Mouse (Mus musculus): ENCODE data around the gene Ddx46. TPM values are rescaled to one million over a fixed set of nuclear protein-coding genes. Genes with fewer than 3 reads are reported as not detected.

The Ddx46 gene
- 38.8 and 39.9 TPM in 2 replicates for polyA plus RNA-seq (2015; fragmentation: Nextera tagmentation; extraction: Ambion mirVana)

DNA sequence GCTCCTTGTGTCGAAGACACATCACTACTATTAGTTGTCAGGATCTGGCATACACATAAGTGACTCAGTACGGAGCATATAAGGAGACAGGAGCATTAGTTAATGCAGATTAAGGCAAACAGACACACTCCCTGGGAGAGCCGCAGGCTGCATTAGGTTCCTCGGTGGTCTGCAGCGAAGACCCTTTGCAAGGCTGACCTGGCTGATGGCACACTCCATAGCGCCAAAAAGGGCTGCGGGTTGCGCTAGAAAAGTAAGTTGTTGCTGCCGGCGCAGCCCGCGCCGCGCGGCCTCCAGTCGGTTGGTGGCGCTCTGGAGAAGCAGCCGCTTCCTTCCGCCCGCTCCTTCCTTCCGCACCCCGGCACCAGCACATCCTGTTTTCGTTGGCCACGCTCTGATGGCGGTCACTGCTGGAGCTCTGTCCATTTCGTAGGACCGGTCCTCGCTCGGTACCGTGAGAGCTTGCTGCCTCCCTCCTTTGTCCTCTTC is at the start of gene Ddx46:
Gene Ddx46 (plus strand): TSS at position 389 of the 489 bp plus-strand sequence.
- Histone ChIP-seq H3K9me3 (no peaks in the 10 kb centered on the region), H3K4me1 (peaks cover 17% of the 10 kb centered on the region), H3K27ac (peak within 1 kb of the TSS; percentile 10; the same call in 1 of the 2 replicates), H3K4me2 (replicated peaks) (peak within 1 kb of the TSS; percentile 89), H3K4me3 (peak within 1 kb of the TSS; percentile 99), H3K36me3 (peaks cover 55% of the 10 kb centered on the region), H3K27me3 (no peaks in the 10 kb centered on the region), H3K9ac (peak within 1 kb of the TSS; percentile 94)
- peak; percentile 90 for ATAC-seq (ENCODE audit: low FRiP score, low read depth)
- 6% methylated on average over 30 of the region's 30 CpGs for WGBS

DNA sequence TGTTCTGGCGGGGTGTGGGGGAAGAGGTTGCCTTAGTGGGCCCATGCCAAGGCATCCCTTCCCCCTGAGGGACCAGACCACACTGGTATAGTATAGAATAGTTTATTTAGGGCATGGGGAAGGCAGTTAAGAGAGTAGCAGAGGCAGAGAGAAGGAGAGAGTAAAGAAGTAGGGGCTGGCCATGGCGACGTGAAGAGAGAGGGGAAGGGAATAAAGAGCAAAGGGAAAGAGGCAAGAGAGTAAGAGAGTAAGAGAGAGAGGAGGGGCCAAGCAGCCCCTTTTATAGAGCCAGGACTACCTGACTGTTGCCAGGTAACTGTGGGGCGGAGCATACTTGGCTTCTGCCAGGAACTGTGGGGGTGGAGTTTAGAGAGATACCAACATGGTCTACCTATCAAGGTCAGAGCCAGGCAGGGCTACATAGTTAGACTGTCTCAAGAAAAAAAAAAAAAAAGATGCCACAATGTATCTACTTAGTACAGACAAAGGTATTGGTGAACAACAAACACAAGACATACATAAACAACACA is 42.8 kb upstream of the Ddx46 start:
- 71% methylated on average over 4 of the region's 4 CpGs for WGBS
- H3K27ac ChIP-seq = no peak overlapping the region
- H3K4me3 ChIP-seq = no peak overlapping the region
- no peaks in the 10 kb centered on the region for H3K9me3 ChIP-seq
- H3K27me3 ChIP-seq = no peaks in the 10 kb centered on the region
- no peak overlapping the region for H3K9ac ChIP-seq
- peak; percentile 21; the same call in 1 of the 2 replicates for ATAC-seq (ENCODE audit: low FRiP score, low read depth)
- H3K36me3 ChIP-seq = peaks cover 28% of the 10 kb centered on the region
- H3K4me2 ChIP-seq (replicated peaks) = no peak overlapping the region
- H3K4me1 ChIP-seq = peaks cover 11% of the 10 kb centered on the region

DNA sequence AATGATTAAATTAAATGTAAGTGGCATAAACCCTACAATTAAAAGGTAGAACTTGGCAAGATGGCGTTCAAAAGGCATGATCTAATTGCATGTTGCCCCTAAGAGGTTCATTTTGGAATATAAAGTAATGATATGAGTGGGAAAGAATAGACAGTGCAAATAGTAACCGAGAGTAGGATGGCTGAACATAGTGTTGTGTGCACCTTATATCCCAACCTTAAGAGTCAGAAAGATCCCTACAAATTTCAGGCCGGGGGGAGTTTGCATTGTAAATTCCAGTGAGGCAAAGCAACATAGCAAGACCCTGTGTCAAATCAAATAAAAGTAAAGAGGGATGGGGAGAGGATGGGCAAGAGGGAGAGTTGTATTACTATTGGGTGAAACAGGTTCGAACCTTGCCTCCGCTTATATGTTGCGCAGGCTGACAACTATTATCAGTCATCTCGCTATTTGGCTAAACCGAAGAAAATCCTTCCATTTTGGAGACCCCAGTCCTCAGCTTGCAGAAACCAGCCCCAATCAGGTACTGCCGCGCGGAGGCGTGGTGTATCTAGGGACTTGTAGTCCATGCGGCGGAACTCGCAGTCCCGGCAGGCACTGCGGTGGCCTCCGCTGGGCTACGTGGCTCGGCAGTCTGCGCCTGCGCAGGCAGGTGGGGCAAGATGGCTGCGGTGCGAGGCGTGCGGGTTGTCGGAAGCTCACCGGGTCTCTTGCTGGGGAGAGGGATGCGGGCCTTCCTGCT is 42.1 kb upstream of the Ddx46 start:
- peak overlapping the region; percentile 74 for H3K4me2 ChIP-seq (replicated peaks)
- peak; percentile 99 for ATAC-seq (ENCODE audit: low FRiP score, low read depth)
- peak overlapping the region; percentile 92 for H3K9ac ChIP-seq
- H3K27ac ChIP-seq = peak overlapping the region; percentile 58; the same call in 1 of the 2 replicates
- 6% methylated on average over 29 of the region's 29 CpGs for WGBS
- H3K4me1 ChIP-seq = peaks cover 11% of the 10 kb centered on the region
- peak overlapping the region; percentile 83 for H3K4me3 ChIP-seq
- peaks cover 35% of the 10 kb centered on the region for H3K36me3 ChIP-seq
- H3K9me3 ChIP-seq = no peaks in the 10 kb centered on the region
- no peaks in the 10 kb centered on the region for H3K27me3 ChIP-seq

DNA sequence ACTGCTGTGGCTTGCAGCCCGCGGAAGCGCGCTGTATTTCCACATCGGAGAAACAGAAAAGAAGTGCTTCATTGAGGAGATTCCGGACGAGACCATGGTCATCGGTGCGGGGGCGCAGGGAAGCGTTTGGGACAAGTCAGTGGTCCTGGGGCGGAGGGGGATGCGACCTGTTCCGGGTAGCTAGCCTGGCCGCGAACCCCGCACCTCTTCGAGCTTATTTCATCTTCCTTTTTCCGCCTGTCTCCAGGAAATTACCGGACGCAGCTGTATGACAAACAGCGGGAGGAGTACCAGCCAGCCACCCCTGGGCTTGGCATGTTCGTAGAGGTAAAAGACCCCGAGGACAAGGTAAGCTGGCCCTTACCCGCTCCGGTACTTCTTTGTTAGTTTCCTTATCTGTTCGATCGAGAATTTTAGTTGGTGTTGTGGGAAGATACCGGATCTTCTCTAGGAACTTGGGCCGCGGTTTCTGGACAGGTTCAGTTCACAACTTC is 41.5 kb upstream of the Ddx46 start:
- peak overlapping the region; percentile 83 for H3K4me3 ChIP-seq
- H3K4me2 ChIP-seq (replicated peaks) = peak overlapping the region; percentile 74
- H3K4me1 ChIP-seq = peaks cover 11% of the 10 kb centered on the region
- WGBS = under 1% methylated on average over 31 of the region's 31 CpGs
- peak overlapping the region; percentile 92 for H3K9ac ChIP-seq
- no peaks in the 10 kb centered on the region for H3K27me3 ChIP-seq
- peaks cover 41% of the 10 kb centered on the region for H3K36me3 ChIP-seq
- peak; percentile 41 for ATAC-seq (ENCODE audit: low FRiP score, low read depth)
- H3K27ac ChIP-seq = peak overlapping the region; percentile 58; the same call in 1 of the 2 replicates
- H3K9me3 ChIP-seq = no peaks in the 10 kb centered on the region

DNA sequence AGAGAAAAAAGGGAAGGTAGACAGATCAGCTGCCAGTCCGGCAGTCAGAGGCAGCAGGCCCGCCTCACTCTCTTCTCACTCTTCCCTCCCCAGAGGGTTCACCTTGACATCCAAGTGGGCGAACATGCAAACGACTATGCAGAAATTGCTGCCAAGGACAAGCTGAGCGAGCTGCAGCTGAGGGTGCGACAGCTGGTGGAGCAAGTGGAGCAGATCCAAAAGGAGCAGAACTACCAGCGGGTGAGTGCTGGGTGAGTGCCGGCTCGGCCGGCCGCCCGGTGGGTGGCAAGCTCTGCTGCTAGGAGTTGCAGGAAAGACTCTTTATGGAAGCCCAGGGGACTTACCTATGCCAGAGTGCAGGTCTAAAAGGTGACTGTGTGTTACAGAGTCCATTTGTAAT is 39.5 kb upstream of the Ddx46 start:
- 93% methylated on average over 12 of the region's 12 CpGs for WGBS
- H3K4me1 ChIP-seq = peaks cover 16% of the 10 kb centered on the region
- H3K27me3 ChIP-seq = no peaks in the 10 kb centered on the region
- no peak overlapping the region for H3K27ac ChIP-seq
- no peak overlapping the region for H3K4me3 ChIP-seq
- H3K36me3 ChIP-seq = peaks cover 43% of the 10 kb centered on the region
- H3K9ac ChIP-seq = no peak overlapping the region
- ATAC-seq (ENCODE audit: low FRiP score, low read depth) = no peak
- H3K9me3 ChIP-seq = no peaks in the 10 kb centered on the region
- no peak overlapping the region for H3K4me2 ChIP-seq (replicated peaks)

DNA sequence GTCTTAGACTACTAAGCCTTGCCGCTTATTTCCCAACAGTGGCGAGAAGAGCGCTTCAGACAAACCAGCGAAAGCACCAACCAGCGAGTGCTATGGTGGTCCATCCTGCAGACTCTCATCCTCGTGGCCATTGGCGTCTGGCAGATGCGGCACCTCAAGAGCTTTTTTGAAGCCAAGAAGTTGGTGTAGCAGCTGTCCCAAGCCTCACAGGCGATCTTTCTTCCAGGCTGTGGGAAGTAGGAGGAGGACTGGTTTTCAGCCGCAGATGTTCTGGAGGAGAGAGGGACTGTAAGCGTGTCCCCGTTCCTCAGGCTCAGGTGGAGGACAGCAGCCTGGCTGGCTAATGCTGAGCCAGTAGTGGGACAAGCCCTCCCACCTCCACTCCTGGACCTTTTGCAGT is 38.0 kb upstream of the Ddx46 start:
- Histone ChIP-seq H3K27me3 (no peaks in the 10 kb centered on the region), H3K27ac (no peak overlapping the region), H3K36me3 (peaks cover 43% of the 10 kb centered on the region), H3K9me3 (no peaks in the 10 kb centered on the region), H3K4me3 (no peak overlapping the region), H3K9ac (no peak overlapping the region), H3K4me1 (peaks cover 27% of the 10 kb centered on the region), H3K4me2 (replicated peaks) (no peak overlapping the region)
- ATAC-seq (ENCODE audit: low FRiP score, low read depth) = no peak
- WGBS = 96% methylated on average over 12 of the region's 12 CpGs

DNA sequence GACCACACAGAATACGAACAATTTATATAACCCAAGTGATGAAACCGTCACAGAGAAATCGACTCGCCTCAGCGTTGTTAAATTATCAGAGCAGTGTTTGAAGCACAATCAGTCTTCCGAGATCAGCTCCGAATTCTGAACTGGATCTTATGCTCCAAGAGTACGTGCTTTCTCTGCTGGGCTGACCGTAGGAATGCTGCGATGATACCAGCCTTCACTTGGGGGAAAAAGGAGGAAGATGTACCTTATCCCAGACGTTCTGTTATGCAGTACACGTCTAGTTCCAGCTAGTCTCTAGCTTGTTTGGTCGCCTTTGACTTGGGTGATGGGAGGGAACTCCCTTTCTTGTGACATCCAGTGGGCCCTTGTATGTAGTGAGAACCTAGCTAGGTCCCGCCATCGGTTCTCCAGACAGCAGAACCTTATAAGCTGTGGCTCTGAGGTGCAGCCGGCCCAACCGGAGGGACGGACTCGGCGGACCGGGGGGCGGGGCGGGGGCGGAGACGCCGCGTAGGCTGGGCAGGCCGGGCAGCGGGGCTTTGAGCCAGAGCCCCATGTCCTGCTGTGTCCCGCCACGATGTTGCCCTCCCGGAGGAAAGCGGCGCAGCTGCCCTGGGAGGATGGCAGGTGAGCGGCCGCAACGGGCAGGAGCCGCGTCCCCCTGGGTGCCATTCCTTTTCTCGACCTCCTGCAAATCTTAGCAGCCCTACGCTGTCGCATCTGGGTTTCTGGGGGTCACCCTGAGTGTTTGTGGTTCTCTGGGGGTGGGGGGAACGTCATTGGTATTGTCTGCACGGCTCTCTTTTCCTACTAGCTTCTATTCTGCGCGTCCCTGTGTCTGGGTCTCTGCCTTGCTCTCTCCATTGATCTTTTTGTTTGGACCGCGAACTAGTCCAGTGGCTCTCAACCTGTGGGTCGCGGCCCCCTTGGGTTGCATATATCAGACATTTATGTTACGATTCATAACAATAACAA is 35.0 kb upstream of the Ddx46 start, which contains the start of gene B4galt7:
Gene B4galt7 (plus strand): TSS at position 331 of the 975 bp plus-strand sequence.
- WGBS = 8% methylated on average over 51 of the region's 51 CpGs
- peak within 1 kb of the TSS; percentile 23; the same call in 1 of the 2 replicates for H3K27ac ChIP-seq
- peaks cover 16% of the 10 kb centered on the region for H3K4me1 ChIP-seq
- peak within 1 kb of the TSS; percentile 91 for H3K9ac ChIP-seq
- H3K4me2 ChIP-seq (replicated peaks) = peak within 1 kb of the TSS; percentile 83
- H3K36me3 ChIP-seq = peaks cover 53% of the 10 kb centered on the region
- no peaks in the 10 kb centered on the region for H3K27me3 ChIP-seq
- H3K4me3 ChIP-seq = peak within 1 kb of the TSS; percentile 85
- H3K9me3 ChIP-seq = no peaks in the 10 kb centered on the region
- peak; percentile 91 for ATAC-seq (ENCODE audit: low FRiP score, low read depth)

DNA sequence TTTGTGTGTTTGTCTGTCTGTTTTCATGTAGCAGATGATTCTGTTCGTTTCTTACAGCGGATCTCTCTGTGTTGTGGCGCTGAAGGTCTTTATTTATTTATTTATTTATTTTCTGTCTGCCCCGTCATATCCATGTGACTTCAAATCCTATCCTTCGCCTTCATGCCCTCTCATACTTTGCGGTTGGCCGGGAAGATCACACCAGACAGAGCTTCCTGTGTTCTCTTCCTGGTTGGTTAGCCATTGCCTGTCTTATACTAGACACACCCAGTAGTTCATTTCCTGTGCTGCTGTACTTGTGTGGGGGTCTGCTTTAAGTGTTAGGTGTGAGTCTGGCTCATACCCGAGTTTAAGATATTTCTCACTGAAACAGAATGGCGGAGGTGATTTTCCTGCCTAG is 34.2 kb upstream of the Ddx46 start:
- peak overlapping the region; percentile 91 for H3K9ac ChIP-seq
- peaks cover 50% of the 10 kb centered on the region for H3K36me3 ChIP-seq
- WGBS = 20% methylated on average over 9 of the region's 9 CpGs
- no peaks in the 10 kb centered on the region for H3K27me3 ChIP-seq
- no peak for ATAC-seq (ENCODE audit: low FRiP score, low read depth)
- peaks cover 16% of the 10 kb centered on the region for H3K4me1 ChIP-seq
- no peaks in the 10 kb centered on the region for H3K9me3 ChIP-seq
- H3K4me2 ChIP-seq (replicated peaks) = peak overlapping the region; percentile 83
- H3K27ac ChIP-seq = no peak overlapping the region
- H3K4me3 ChIP-seq = peak overlapping the region; percentile 85

DNA sequence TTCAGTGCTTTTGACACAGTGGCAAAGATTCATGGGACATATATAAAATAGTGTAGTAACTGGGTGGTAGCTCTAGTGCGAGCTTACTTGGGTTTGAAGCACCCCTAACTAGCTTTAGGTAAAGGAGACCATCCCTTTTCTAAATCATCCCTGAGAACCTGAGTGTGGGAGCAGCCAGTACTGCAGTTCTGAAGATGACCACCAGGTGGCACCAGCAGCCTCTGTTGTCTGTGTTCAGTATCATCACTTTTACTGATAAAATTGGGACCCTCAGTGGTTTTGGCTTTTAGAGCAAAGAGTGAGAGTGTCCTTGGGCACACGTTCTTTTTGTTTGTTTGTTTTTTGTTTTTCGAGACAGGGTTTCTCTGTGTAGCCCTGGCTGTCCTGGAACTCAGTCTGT is 33.2 kb upstream of the Ddx46 start:
- H3K9ac ChIP-seq = no peak overlapping the region
- H3K4me2 ChIP-seq (replicated peaks) = no peak overlapping the region
- ATAC-seq (ENCODE audit: low FRiP score, low read depth) = no peak
- no peaks in the 10 kb centered on the region for H3K27me3 ChIP-seq
- H3K9me3 ChIP-seq = no peaks in the 10 kb centered on the region
- H3K4me3 ChIP-seq = no peak overlapping the region
- H3K4me1 ChIP-seq = peaks cover 16% of the 10 kb centered on the region
- no peak overlapping the region for H3K27ac ChIP-seq
- WGBS = 10% methylated on average over 3 of the region's 3 CpGs
- H3K36me3 ChIP-seq = peaks cover 46% of the 10 kb centered on the region

DNA sequence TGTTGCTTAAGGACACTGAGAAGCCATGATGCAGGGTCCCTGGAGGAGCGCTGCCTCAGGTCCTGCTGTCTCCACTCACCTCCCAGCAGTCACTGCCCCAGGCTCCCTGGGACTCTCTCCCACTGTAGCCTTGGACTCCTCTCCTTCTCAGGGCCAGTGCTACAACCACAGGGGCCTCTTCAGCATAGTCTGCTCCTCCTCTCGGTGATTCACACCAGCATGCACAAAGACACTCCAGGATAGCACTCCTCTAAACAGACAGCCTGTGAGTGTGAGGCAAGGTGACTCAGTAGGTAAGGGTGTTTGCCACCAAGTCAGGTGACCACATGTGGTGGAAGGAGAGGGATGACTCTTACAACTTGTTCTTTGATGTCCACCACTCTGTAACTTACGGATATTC is 30.2 kb upstream of the Ddx46 start:
- Histone ChIP-seq H3K36me3 (peaks cover 57% of the 10 kb centered on the region), H3K4me3 (no peak overlapping the region), H3K4me1 (peaks cover 11% of the 10 kb centered on the region), H3K4me2 (replicated peaks) (no peak overlapping the region), H3K27me3 (no peaks in the 10 kb centered on the region), H3K27ac (no peak overlapping the region), H3K9me3 (no peaks in the 10 kb centered on the region), H3K9ac (no peak overlapping the region)
- 95% methylated on average over 3 of the region's 3 CpGs for WGBS
- ATAC-seq (ENCODE audit: low FRiP score, low read depth) = no peak

DNA sequence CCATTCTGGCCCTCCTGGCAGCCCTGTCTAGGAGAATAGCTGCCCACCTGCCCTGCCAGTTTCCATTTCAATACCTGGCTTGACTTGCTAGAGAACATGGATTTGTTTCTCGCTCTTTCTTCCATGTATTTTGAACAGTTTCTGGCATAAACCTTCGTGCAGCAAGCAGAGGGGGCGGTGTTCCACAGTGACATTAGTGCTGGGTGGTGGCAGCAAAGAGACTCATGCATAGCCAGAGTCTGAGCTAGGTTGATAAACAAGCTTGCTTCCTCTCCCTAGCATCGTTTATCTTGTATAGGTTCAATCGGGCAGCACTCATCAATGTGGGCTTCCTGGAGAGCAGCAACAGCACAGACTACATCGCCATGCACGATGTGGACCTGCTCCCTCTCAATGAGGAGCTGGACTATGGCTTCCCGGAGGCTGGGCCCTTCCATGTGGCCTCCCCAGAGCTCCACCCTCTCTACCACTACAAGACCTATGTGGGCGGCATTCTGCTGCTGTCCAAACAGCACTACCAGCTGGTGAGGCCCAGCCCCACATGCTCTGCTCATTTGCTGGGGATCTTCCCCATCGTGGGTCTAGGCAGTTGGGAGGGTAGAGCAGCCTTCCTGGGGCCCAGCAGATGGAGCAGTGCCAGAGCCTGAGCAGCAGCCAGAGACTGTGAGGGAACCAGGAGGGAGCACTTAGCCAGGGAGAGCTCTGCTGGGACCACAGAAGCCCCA is 27.8 kb upstream of the Ddx46 start:
- Histone ChIP-seq H3K36me3 (peaks cover 74% of the 10 kb centered on the region), H3K4me3 (no peak overlapping the region)

More for the DNA sequence above, 27.8 kb upstream of the Ddx46 start:
- no peaks in the 10 kb centered on the region for H3K27me3 ChIP-seq
- H3K9ac ChIP-seq = no peak overlapping the region
- H3K4me2 ChIP-seq (replicated peaks) = no peak overlapping the region
- H3K4me1 ChIP-seq = peaks cover 9% of the 10 kb centered on the region
- no peak overlapping the region for H3K27ac ChIP-seq
- no peak for ATAC-seq (ENCODE audit: low FRiP score, low read depth)
- 81% methylated on average over 10 of the region's 10 CpGs for WGBS
- no peaks in the 10 kb centered on the region for H3K9me3 ChIP-seq
